Mouse (Mus musculus) heart, adult 2 months (tissue): Measurements from ENCODE around the gene Pex16. TPM values are rescaled to one million over a fixed set of nuclear protein-coding genes. Genes with fewer than 3 reads are reported as not detected.
A peak's percentile ranks its signal among the peaks of the same experiment; 100 is the strongest.

Experiments used
- DNase-seq, 2 experiments: peaks; one replicate each; pipeline ENCODE4 v3.0.0; 2021
- H3K27ac ChIP-seq: fragments of 200-600 bp; 2 replicates; pipeline ENCODE4 v1.8.1; 2022
- H3K27me3 ChIP-seq: fragments of 200-500 bp; 2 replicates; pipeline ENCODE4 v1.6.1; 2012; ENCODE audit warnings: mild to moderate bottlenecking, low read length, inconsistent platforms, mixed read lengths; ENCODE audit not compliant: control insufficient read depth, insufficient read depth
- H3K36me3 ChIP-seq: fragments of 200-500 bp; 2 replicates; pipeline ENCODE4 v1.6.1; 2012; ENCODE audit warnings: low read length, inconsistent platforms; ENCODE audit not compliant: control insufficient read depth, insufficient read depth
- H3K4me1 ChIP-seq: fragments of 200-500 bp; 2 replicates; pipeline ENCODE4 v1.6.1; 2011; ENCODE audit warnings: low read length; ENCODE audit not compliant: control insufficient read depth, insufficient read depth
- H3K4me3 ChIP-seq: fragments of 200-600 bp; 2 replicates; pipeline ENCODE4 v1.8.1; 2022
- H3K79me2 ChIP-seq: fragments of 200-500 bp; replicated peaks from 2 replicates; pipeline ENCODE4 v1.6.1; 2012; ENCODE audit warnings: mild to moderate bottlenecking, inconsistent platforms, low read length, moderate library complexity, mixed read lengths; ENCODE audit not compliant: control insufficient read depth, insufficient read depth
- H3K9ac ChIP-seq: fragments of 200-500 bp; 2 replicates; pipeline ENCODE4 v1.6.1; 2012; ENCODE audit warnings: low read depth, mild to moderate bottlenecking, control low read depth, inconsistent platforms, low read length, mixed read lengths
- CTCF ChIP-seq: fragments of 200-600 bp; IDR thresholded peaks from 2 replicates; pipeline ENCODE4 v1.8.1; 2022; ENCODE audit warnings: antibody characterized with exemption, mild to moderate bottlenecking, moderate library complexity
- EP300 ChIP-seq: fragments of 200-500 bp; IDR thresholded peaks from 2 replicates; pipeline ENCODE4 v1.6.1; 2011; ENCODE audit warnings: low read depth, low read length, control low read depth; ENCODE audit not compliant: insufficient read depth
- POLR2A ChIP-seq: fragments of 200-500 bp; IDR thresholded peaks from 2 replicates; pipeline ENCODE4 v1.6.1; 2011; ENCODE audit warnings: mild to moderate bottlenecking, low read depth, low read length, control low read depth; ENCODE audit not compliant: insufficient read depth
- WGBS: fragments of 180-500 bp; shearing (Covaris S2); methylation state at CpG from one replicate; pipeline ENCODE4 v1.1.7; 2018; 5-methylcytosine and 5-hydroxymethylcytosine counted together
- intact Hi-C: fragments of 180-260 bp; cut with DNase I; formaldehyde crosslinking; loops from one replicate; pipeline ENCODE4 v1.15.1; 2025
- polyA plus RNA-seq: library from polyadenylated mRNA; depleted of rRNA; stranded (reverse); fragments of >200 nt; gene quantifications from 2 replicates; pipeline ENCODE4 v1.2.3, GENCODE M21; 2012
- total RNA-seq, 2 experiments: library from RNA; stranded (reverse); gene quantifications; 2 replicates each; pipeline ENCODE4 v1.2.3; 2021

Gene Pex16
- total and polyA plus RNA-seq, 3 experiments: 19.6 to 36.8 (median 23.1) TPM

DNA sequence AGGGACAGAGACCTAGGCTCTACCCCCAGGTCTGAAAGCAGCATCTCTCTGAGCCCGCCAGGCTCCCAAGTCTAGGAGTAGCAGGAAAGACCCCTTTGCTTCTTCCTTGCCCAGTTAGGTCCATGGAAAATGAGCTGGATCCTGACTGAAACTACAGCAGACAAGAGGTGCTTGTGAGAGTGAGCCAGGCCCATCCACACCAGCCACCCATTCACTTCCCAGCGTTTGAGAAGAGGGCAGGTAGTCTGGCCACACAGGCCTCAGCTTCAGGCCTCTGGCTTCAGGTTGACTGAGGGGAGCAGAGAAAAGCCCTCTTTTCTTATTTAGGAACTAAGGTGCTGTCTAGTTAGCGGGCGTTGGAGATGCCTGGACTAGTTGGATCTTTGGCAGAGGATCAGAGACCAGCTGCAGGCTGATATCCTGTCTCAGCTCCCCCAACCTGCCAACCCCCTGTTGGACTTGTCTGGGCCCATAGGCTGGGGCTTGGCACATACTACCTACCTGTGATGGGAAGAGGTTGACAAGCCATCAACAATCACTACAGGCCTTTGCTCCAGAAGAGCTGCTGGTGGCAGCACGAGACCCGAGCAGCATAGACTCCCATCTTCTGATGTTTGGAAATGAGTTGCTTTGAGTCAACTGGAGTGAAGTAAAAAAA, 11.8 kb upstream of the Pex16 start:
- H3K4me1 ChIP-seq: no peaks in the 10 kb centered on the region
- TF ChIP-seq EP300 (no peak), CTCF (no peak), POLR2A (no peak)
- no peak for DNase-seq
- H3K27ac ChIP-seq: no peak overlapping the region
- no peaks in the 10 kb centered on the region for H3K27me3 ChIP-seq
- no peaks in the 10 kb centered on the region for H3K79me2 ChIP-seq
- H3K9ac ChIP-seq: no peak overlapping the region
- WGBS: 94% methylated on average over 6 of the region's 6 CpGs
- H3K36me3 ChIP-seq: peaks cover 2% of the 10 kb centered on the region
- H3K4me3 ChIP-seq: no peak overlapping the region
- intact Hi-C loops: no loop called here

DNA sequence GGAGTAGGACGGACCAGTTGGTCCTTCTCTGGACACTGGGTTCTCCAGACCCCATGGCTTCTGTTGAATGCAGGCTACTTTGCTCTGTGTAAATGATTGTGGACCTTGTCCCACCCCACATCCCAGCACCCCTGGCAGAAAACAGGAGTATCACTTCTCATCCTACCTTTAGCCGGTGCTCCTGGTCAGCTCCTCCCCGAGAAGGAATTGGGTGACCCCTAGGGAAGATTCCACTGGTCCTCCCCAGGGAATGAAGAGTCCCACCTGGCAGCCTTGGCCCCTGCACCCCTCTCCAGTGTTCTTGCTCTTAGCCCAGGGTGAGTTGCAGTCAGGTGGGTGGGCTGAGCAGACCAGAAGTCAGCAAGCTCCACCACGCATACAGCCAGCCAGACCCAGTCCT, 10.4 kb upstream of the Pex16 start:
- H3K36me3 ChIP-seq: no peaks in the 10 kb centered on the region
- H3K9ac ChIP-seq: no peak overlapping the region
- no peak overlapping the region for H3K27ac ChIP-seq
- TF ChIP-seq POLR2A: no peak
- TF ChIP-seq CTCF: no peak
- TF ChIP-seq EP300: no peak
- DNase-seq: no peak
- intact Hi-C loops: no loop called here
- no peaks in the 10 kb centered on the region for H3K27me3 ChIP-seq
- no peaks in the 10 kb centered on the region for H3K4me1 ChIP-seq
- no peak overlapping the region for H3K4me3 ChIP-seq
- 94% methylated on average over 4 of the region's 4 CpGs for WGBS
- H3K79me2 ChIP-seq: no peaks in the 10 kb centered on the region

DNA sequence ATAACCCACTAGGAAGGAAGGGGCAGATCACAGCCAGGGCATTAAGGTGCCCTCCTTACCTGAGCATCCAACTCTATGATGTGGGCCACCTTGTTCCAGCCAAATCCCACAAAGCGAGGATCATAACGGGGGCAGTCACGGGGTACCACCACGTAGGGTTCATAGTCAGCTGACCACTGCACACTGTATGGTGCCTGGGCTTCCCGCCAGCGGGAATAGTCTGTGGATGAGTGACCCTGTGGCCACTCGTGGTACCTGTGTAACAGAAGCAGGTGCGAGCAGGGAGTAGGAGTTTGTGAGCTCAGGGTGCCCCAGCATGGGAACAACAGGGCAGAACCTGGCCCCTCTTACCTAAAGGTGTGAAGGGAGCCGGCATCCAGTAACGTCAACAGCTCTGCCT, 8.9 kb upstream of the Pex16 start:
- no peak for TF ChIP-seq POLR2A
- no peak for TF ChIP-seq CTCF
- TF ChIP-seq EP300: no peak
- no peak for DNase-seq
- Histone ChIP-seq H3K27ac (no peak overlapping the region), H3K36me3 (no peaks in the 10 kb centered on the region), H3K27me3 (peaks cover 5% of the 10 kb centered on the region; the same call in 1 of the 2 replicates), H3K4me1 (no peaks in the 10 kb centered on the region), H3K9ac (no peak overlapping the region), H3K79me2 (no peaks in the 10 kb centered on the region), H3K4me3 (no peak overlapping the region)
- intact Hi-C loops: no loop called here
- 86% methylated on average over 10 of the region's 10 CpGs for WGBS

DNA sequence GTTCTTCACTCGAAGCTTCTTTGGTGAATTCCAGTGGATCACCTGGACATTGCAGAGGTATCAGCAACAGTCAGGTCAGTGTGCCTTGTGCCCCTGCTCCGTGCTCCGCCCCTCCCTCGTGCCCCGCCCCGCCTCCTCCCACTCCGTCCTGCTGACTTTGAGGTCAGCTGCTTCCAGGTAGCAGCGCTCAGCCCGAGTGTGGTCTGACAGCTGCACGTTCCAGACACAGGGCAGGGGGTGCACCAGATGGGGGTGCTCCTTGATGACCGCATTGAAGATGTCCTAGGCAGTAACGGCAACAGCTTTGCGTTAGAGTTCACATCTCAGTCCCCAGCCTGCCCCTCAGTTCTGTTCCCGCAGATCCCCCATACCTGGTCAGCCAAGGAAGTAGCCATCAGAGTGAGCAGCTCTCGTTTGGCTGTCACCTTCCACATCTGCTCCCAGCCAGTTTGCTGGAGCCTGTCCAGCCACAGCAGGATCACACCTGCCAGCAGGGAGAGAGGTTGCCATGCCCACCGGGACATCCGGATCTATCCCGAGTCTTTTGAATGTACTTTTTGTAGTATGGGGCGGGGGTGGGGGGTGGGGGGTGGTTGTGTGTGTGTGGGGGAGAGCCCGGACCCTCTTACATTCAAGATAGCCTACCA, 7.0 kb upstream of the Pex16 start:
- intact Hi-C loops: no loop called here
- H3K4me1 ChIP-seq: no peaks in the 10 kb centered on the region
- no peaks in the 10 kb centered on the region for H3K79me2 ChIP-seq
- no peak overlapping the region for H3K9ac ChIP-seq
- no peak overlapping the region for H3K27ac ChIP-seq
- H3K4me3 ChIP-seq: no peak overlapping the region
- no peak for TF ChIP-seq POLR2A
- no peak for TF ChIP-seq CTCF
- no peak for TF ChIP-seq EP300
- peaks cover 11% of the 10 kb centered on the region for H3K27me3 ChIP-seq
- no peaks in the 10 kb centered on the region for H3K36me3 ChIP-seq
- DNase-seq: no peak
- 27% methylated on average over 20 of the region's 20 CpGs for WGBS

DNA sequence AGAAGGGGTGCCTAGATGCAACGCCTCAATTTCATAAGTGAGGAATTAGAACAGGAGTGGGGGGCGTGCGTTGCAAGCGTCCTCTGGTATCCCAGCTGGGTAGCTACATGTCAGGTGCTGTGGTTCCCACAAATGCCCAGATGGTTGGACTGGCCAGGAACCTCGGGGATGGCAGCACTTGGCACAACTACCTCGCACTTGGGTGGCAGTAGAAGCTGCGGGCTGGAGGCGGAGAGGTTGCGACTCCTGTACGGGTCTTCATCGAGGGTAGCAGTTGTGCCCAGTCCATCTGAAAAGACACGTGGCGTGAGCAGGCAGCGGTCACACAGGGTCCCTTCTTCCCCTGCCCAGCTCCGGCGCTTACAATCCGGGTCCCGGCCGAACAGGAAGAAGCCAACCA, 4.1 kb upstream of the Pex16 start:
- Histone ChIP-seq H3K9ac (peak overlapping the region; percentile 35; the same call in 1 of the 2 replicates), H3K79me2 (no peaks in the 10 kb centered on the region)
- intact Hi-C loops: no loop called here

More for the DNA sequence above, 4.1 kb upstream of the Pex16 start:
- H3K4me3 ChIP-seq: peak overlapping the region; percentile 34; the same call in 1 of the 2 replicates
- DNase-seq: no peak
- H3K4me1 ChIP-seq: peaks cover 3% of the 10 kb centered on the region
- H3K27me3 ChIP-seq: peaks cover 11% of the 10 kb centered on the region
- no peak overlapping the region for H3K27ac ChIP-seq
- no peak for TF ChIP-seq POLR2A
- TF ChIP-seq CTCF: no peak
- TF ChIP-seq EP300: no peak
- H3K36me3 ChIP-seq: no peaks in the 10 kb centered on the region
- 16% methylated on average over 19 of the region's 19 CpGs for WGBS
